Mouse (Mus musculus) CD4-positive, CD25-positive, alpha-beta regulatory T cell, adult 2 months (primary cell): ENCODE data around the gene Ugt1a10.
A peak's percentile ranks its signal among the peaks of the same experiment; 100 is the strongest.
"Not testable (repeated sequence)": the region's sequence is repeated elsewhere in the genome, so short reads cannot be mapped to it uniquely, and the experiment has no call there.

Source experiments
- DNase-seq: peaks from one replicate; pipeline ENCODE4 v3.0.0-alpha.2; 2012; ENCODE audit warnings: low read depth, low spot score

Ugt1a10 gene

DNA sequence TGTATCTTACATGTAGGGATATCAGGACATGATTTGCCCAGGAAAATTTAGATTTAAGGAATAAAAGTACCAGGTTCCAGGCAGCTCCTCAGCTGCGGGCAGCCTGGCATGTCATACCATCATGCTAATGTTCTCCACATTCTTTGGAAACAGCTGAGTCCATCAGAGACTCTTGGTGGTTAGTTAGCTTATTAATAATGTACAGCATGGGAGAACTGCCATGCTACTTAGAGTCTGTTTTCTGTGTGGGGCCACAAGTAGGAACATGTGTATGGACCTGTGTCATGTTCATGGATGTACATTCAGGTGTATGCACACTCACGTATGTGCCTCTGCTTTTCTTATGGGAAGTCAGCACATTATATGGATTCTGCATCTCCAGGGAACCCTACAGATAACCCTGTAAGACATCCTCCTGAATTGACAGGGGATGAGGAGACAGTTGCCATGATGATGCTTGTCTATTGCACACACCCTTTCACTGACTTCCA is 159.3 kb downstream of the Ugt1a10 start:
- peak; percentile 15 for DNase-seq

DNA sequence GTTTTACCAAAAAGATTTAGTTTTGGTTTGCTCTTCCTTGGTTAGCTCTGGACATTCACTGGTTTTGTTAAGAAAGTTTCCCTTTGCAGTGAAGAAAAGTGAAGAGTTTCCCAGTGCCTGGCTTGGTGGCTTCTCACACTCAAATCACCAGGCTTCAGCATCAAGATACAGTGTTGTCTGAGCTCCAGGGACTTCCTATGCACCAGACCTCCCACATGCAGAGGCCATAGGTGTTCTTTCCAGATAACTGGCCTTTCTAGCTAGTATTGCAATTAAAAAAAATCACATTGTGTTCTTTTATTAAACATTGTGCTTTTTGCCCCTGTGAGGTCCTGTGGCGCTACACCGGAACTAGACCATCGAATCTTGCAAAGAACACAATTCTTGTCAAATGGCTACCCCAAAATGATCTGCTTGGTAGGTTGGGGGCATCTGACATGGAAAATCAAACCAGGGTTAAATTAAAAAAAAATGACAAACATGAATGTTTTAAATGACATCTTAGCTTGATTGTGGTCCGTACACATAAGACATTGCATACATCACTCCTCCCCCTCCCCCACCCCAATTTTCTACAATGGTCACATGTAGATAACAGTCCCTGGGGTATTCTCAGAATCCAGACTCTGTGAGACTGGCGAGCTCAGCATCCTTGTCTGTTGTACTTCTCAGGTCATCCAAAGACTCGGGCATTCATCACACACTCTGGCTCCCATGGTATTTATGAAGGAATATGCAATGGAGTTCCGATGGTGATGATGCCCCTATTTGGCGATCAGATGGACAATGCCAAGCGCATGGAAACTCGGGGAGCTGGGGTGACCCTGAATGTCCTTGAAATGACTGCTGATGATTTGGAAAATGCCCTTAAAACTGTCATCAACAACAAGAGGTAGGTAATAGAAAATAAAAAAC is 160.5 kb downstream of the Ugt1a10 start:
- peak; percentile 16 for DNase-seq

DNA sequence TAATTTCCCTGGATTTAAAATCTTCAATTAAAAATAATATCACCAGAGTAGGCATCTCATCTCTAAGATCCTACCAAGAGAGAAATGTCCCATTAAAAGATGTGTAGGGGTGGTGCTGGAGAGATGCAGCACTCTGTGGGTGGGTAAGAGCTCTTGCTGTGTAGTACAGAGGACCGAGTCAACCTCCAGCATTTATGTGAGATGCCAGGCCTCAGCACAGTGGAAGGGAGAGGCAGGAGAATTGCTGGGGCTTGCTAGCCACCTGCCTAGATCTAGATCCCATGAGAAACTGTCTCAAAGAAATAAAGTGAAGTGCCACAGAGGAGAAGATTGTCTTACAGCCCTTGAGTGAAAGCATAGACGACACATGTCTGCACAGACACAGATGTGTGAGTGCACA is 161.4 kb downstream of the Ugt1a10 start:
- peak; percentile 6 for DNase-seq

DNA sequence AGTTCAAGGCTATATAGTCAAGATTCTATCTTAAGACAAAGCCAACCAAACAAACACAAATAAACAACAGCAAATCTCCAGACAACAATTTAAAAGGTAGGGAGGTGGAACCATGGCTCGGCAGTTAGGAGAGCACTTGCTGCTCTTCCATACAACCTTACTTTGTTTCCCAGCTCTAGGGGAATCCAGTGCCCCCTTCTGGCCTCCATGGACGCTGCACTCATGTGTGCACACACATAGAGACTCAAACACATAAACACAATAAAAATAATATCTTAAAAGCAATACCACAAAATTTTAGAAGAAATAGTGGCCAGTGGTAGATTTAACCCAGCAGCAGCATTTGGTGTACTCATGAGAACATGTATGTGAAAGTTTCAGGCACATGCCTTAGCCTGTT is 162.0 kb downstream of the Ugt1a10 start:
- peak; percentile 17 for DNase-seq

DNA sequence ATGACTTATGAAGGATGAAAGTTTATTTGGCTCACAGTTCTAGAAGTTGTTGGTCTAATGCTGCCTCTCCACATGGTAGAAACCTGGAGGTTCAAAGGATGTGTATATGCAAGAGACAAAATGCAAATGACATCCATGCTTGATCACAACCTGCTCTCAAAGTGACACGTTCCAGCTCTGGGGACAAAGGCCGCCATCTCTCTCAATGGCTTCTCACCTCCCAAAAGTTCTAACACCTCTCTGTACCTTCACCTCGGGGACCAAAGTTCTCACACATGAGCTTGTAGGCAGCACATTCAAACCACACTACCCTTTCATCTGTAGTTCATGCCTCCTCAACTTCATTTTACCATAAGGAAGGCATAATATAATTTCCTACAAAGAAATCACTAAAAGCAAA is 162.4 kb downstream of the Ugt1a10 start:
- DNase-seq: peak; percentile 7

DNA sequence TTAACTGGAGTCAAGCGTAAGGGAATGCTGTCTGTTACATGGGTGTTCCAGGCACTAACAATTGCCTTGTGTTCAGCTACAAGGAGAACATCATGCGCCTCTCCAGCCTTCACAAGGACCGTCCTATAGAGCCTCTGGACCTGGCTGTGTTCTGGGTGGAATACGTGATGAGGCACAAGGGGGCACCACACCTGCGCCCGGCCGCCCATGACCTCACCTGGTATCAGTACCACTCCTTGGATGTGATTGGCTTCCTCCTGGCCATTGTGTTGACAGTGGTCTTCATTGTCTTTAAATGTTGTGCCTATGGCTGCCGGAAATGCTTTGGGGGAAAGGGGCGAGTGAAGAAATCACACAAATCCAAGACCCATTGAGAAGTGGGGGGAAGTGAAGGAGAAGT is 162.9 kb downstream of the Ugt1a10 start:
- peak; percentile 11 for DNase-seq

DNA sequence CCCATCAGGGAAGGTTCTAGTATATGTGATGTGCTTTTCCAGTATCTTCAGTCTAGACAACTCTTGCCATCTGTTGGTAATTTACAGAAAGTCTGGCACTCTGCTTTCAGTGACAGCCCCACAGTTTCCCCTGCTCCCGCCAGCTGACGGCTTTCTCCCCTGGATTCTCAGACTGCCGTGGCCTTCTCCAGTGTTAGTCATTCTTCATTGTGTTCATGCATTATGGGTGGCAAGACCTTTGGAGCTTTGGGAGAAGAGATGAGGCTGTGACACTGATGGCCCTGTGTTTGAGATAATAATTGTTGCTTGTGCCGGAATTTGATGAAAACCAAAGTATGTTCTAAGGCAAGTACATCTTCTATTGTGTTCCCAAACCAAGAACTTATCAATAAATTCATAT is 163.4 kb downstream of the Ugt1a10 start:
- peak; percentile 10 for DNase-seq

DNA sequence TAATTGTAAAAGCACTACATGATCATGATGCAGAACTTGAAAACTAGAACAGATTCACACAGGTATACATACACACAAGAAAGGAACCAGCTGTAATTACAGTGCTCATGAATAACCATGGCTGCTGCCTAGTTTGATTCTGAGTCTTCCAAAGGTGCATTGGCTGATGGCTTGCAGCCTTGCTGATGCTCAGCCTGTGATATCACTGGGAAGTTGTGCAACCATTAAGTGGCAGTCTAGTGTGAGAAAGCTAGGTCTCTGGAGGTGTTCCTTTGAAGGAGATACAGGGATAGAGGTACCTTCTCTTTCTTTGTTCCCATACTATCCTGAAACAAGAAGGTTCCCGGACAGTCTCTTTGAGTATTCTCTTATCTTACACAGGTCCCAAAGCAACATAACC is 163.9 kb downstream of the Ugt1a10 start:
- DNase-seq: peak; percentile 8

DNA sequence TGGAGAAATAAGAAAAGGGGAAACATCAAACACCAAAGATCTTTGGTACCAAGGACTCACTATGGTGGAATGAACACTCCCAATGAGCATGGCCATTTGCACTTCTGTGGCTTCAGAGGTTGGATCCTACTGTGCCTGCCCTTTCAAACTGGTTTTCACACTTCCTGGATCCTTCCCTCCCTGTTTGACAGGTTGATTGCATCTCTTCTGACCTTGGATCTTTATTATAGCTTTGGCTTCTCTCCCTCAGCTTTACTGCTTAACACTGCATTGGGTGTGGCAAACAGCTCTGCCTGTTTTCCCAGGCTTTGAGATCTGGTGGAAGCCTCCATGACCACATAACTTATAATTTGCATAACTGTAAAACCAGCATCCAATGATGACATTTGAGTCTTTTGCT is 165.1 kb downstream of the Ugt1a10 start:
- peak; percentile 12 for DNase-seq

DNA sequence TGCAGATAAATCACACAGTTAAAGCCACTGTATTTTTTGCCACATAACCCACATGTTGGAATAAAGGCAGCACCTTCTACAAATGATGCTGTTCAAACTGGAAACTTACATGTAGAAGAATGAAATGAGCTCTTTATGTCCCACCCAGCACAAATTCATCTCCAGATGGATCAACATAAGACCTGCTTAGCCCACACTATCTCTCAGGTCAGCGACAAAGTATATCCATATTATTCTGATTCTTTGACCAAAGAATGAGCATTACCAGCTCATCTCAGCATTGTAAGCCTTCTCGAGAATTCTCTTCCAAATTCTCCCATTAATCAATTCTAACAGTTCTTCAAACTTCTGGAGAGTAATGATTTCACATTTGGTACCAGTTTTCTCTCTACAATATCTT is 167.0 kb downstream of the Ugt1a10 start:
- DNase-seq: peak; percentile 8

DNA sequence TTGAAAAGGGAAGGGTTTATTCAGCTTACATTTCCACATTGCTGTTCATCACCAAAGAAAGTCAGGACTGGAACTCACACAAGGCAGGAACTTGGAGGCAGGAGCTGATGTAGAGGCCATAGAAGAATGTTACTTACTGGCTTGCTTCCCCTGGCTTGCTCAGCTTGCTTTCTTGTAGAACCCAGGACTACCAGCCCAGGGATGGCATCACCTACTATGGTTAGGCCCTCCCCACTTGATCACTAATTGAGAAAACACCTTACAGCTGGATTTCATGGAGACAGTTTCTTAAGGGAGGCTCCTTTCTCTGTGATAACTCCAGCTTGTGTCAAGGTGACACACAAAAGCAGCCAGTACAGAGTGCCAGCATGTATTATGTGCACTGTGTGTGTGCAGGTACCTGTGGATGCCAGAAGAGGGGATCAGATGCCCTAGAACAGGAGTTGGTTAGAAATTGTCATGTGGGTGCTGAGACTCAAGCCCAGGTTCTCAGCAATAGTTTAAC is 167.9 kb downstream of the Ugt1a10 start:
- DNase-seq: not testable (repeated sequence)

DNA sequence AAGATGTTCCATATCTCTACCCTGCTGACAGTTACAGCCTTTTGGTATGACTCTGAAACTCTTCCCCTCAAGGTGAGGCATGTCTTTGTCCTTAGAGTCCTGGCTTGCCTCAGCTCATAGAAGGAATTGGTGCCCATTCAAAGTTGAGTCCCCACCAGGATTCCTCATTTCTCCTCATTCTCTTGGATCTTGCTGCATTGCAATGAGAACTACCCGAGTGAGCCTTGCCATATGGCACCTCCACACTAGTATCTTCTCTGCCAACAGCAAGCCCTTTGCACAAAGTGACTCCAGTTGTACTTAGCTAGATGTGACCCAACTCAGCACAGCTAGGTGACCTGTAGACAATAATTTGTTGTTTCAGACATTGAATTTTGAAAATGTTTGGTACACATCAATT is 168.4 kb downstream of the Ugt1a10 start:
- DNase-seq: peak; percentile 17

DNA sequence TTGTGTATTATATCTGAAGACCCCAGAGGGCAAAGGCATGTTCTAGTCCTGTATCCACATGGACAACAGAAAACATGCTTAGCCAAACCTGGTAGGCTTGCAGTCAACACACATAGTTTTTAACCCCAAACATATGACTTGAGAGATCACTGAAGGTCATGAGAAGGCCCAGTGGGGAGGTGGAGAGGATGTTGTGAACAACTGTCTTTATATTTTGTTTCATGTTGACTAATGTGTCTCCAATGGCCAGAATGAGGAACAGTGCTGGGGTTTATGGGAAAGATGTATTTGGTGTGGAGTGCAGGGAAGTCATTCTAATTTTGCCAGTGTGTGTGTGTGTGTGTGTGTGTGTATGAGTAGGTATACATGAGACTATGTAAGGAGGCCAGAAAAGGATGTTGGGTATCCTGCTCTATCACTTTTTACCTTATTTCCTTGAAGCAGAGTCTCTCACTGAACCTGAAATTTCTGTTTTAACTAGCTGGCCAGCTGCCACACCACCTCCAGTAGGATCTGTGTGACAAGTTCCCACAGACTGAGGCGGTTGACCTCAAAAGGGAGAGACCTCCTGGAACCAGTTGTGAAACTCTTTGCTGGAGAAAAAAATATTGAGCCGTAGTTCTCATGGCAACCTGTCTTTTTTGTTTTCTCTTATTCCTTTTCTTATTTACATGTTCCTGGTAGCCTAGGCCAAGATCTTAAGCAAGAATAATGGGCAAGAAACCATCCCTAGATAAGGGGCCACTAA is 169.0 kb downstream of the Ugt1a10 start:
- DNase-seq: peak; percentile 12

DNA sequence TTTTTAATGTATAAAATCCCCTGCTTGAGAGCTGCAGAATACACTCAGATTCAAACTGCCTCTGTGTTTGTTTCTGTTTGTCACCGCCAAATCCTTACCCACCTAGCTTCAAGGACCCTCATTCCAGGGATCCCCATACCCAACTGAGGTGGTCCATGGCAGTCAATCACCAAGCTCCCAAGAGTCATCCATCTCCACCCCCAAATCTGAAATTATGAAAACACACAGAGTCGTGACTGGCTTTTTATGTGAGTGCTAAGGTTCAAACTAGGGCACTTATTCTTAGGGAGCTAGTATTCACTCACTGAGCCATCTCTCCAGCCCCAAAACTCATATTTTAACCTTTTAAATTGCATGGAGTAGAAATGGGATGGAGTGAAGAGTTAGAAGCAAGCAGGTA is 170.1 kb downstream of the Ugt1a10 start:
- peak; percentile 1 for DNase-seq

DNA sequence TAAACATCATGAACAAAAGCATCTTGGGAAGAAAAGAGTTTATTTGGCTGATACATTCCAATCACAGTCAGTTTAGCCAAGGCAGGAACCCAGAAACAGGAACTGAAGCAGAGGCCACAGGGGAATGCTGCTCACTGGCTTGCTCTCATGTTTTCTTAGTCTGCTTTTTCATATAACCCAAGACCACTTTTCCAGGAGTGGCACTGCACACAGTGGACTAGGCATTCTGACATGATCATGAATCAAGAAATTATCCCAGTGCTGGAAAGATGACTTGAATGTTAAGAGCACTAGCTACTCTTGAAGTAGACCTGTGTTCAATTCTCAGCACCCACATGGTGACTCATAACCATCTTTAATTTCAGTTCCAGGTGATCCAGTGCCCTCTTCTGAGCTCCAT is 170.6 kb downstream of the Ugt1a10 start:
- peak; percentile 2 for DNase-seq

DNA sequence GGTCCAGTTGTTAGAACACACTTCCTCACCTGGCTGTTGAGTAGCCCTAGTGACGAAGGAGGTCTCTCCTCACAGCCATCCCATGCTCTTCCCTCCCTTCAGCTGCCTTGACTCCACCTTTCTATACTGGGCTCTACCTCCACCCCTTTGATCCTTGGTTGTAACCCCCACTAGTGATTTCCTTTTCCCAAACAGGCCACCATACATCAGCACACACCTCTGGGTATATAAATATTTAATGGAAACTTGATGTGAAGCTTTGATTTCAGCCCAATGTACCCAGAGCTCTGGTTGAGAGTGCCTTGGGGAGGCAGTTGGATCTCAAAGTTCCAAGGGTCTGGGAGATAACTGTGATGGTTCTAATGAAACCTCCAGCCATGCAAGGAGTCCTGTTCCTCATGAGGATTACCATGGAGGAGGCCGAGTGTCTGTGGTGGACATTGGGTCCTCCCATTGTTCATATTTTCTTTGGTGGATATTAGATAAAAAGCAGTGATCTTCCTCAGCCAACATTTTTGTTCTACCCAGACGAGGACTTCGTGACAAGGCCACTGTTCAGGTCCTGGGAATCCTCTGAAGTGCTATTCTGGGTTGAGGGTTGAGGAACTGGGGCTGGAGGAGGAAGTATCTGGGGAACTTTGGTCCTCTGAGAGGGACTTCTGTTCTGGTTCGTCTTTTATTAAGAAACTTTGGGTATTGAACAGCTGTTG is 171.6 kb downstream of the Ugt1a10 start, which contains the start of gene Mroh2a:
TSS of gene Mroh2a (plus strand) at position 317 of the 710 bp plus-strand sequence.
- DNase-seq: peak; percentile 4

DNA sequence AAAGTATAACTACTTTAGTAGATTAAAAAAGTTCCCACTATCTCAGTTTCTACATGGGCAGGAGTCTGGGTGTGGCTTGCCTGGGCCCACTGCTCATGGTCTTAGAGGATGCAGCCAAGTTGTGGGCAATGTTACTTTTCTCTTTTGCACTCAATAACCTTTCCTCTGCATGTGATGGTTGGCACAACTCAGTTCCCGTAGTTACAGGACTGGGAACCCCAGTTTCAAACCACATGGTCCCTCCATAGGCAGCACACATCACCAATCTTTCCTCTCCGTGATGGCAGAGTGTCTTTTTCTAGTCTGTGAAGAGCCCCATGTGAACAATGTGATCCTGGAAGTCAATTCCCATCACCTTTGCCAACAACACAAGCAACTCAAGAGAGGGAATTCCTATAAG is 172.3 kb downstream of the Ugt1a10 start:
- no peak for DNase-seq

DNA sequence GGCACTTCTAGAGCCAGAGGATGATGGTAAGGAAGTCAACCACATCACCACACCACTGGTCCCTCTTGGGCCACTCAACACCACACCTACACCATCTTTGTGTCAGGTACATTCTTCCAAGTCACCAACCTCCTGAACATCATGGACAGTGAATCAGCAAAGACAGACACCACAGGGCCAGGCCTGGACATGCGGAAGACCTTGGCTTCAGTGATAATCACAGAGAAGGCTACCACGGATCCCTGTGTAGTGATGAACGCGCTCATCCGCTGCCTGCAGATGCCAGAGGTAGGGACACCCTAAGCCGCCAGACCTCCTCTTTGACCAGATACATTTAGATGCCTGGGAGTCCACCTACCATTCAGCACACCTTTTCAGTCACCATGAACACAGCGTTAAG is 172.9 kb downstream of the Ugt1a10 start:
- no peak for DNase-seq

DNA sequence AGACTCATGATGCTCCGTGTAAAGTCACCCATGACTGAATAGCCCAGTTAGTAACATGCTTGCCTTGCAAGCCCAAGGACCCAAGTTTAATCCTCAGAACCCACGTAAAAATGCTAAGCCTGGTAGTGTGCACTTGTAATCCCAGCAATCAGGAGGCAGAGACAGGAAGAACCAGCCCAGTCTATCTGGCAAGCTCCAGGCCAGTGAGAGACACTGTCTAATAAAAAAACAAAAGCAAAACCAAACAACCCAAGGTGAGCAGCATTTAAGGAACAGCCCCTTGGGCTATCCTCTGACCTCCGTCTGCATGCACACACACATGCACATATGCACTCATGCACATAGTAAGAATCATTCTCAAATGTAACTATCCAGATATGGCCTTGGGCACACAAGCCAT is 174.4 kb downstream of the Ugt1a10 start:
- DNase-seq: no peak

DNA sequence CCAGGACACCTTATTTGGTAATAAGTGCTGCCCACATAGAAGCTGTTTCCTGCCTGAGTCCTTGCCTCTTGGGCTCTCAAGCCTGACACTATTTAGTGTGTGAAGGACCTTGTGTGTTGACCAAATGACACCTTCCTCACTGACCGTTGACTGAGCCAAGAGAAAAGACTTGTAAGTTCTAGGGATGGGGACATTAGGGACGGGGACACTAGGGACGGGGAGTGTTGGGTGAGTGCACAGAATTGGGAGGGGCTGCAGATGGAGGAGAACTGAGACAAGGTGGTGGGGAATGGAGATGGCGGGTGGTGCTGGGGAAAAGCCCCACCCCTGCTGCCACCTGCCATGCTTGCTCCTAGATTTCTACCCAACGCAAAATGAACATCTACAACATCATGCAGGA is 174.8 kb downstream of the Ugt1a10 start:
- DNase-seq: no peak

DNA sequence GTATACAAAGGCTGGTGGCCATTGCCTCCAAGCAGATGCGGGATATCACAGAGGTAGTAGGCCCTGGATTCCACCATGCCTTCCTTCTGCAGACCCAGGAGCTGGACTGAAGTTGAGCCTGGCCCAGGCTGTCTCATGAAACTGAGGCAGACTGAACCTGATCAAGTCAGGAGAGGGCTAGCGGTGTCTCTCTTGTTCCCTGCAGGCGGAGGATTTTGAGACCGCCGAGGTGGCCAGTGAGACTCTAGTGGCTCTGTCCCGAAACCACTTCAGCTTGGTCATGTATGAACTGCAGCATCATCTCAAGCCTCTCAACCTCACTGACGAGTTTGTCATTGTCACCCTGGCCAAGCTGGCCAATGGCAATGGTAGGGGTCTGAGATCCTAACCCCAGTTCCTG is 175.2 kb downstream of the Ugt1a10 start:
- DNase-seq: no peak
